ENCODE assay signal across 17 mouse cellular contexts in genomic region chr10:111129867-111130620, GRCm38 (mm10). TPM values are rescaled to one million over a fixed set of nuclear protein-coding genes. Genes with fewer than 3 reads are reported as not detected.
DNase-seq lines count a peak whose midpoint lies in the region; ATAC-seq and TF ChIP-seq lines count a peak whose summit lies in the region.
"Had no signal": no experiment of that assay in that cellular context is flagged by ENCODE, and none has a peak within 500 bp of the region (broad histone marks: within the 10 kb centered on the region; RNA-seq: fewer than 3 reads in every experiment).

No protein-coding gene starts in this region.

- no peak for TF ChIP-seq POLR2A in kidney, adult 2 months (IDR thresholded peaks at IDR 0.05; ENCODE audit: low read depth, low read length)

- H3K9me3 ChIP-seq in midbrain, embryonic 14.5 days (ENCODE audit: control insufficient read depth, low read length) = no peaks in the 10 kb centered on the region
- no peaks in the 10 kb centered on the region for H3K9me3 ChIP-seq in midbrain, embryonic 11.5 days (ENCODE audit: control insufficient read depth, low read length)
- H3K9me3 ChIP-seq in forebrain, embryonic 12.5 days = no peaks in the 10 kb centered on the region
- no peaks in the 10 kb centered on the region for H3K9me3 ChIP-seq in stomach, postnatal 0 days (ENCODE audit: control insufficient read depth, low read length)
- H3K9me3 ChIP-seq: heart, embryonic 15.5 days; hindbrain, embryonic 13.5 days; limb, embryonic 10.5 days; liver, embryonic 13.5 days; midbrain, embryonic 12.5 days had no signal

- H3K27me3 ChIP-seq in kidney, adult 2 months (replicated peaks; ENCODE audit: control insufficient read depth, insufficient read depth, low read length) = no peaks in the 10 kb centered on the region
- no peaks in the 10 kb centered on the region for H3K27me3 ChIP-seq in midbrain, embryonic 14.5 days (ENCODE audit: control insufficient read depth, insufficient read depth, low read length)
- no peaks in the 10 kb centered on the region for H3K27me3 ChIP-seq in midbrain, embryonic 11.5 days (ENCODE audit: control insufficient read depth, insufficient read depth, low read length)
- no peaks in the 10 kb centered on the region for H3K27me3 ChIP-seq in forebrain, embryonic 12.5 days
- no peaks in the 10 kb centered on the region for H3K27me3 ChIP-seq in stomach, postnatal 0 days (ENCODE audit: control insufficient read depth, insufficient read depth, low read length)
- H3K27me3 ChIP-seq: heart, embryonic 15.5 days; hindbrain, embryonic 13.5 days; liver, embryonic 13.5 days; midbrain, embryonic 12.5 days had no signal

- 0 out of 2 replicates have a peak, but pooled peaks have one; percentile 7 for TF ChIP-seq CTCF in kidney, adult 2 months (conservative IDR thresholded peaks at IDR 0.05; ENCODE audit: insufficient read depth, insufficient read length, low read depth, low read length)
- TF ChIP-seq CTCF in stomach, postnatal 0 days (IDR thresholded peaks at IDR 0.05; ENCODE audit: low read depth) = peak; percentile 20; the same call in 1 of the 2 replicates

- no peak for DNase-seq in kidney, adult 2 months
- no peak for DNase-seq in kidney, postnatal 14 days
- peak; percentile 40 for DNase-seq in midbrain, embryonic 14.5 days
- DNase-seq in midbrain, embryonic 11.5 days (ENCODE audit: low spot score, missing footprints) = no peak
- DNase-seq in stomach, postnatal 0 days (ENCODE audit: low spot score) = no peak
- DNase-seq in thymus, adult 18-20 months = no peak
- DNase-seq: cerebellum, adult 18-20 months; liver, embryonic 13.5 days; lung, postnatal 14 days had no signal

- H3K4me3 ChIP-seq in kidney, adult 2 months (ENCODE audit: insufficient read depth, low read depth, low read length) = no peak overlapping the region
- H3K4me3 ChIP-seq in midbrain, embryonic 14.5 days (replicated peaks; ENCODE audit: low read depth, low read length) = no peak overlapping the region
- H3K4me3 ChIP-seq in midbrain, embryonic 11.5 days (ENCODE audit: low read depth, low read length) = no peak overlapping the region
- H3K4me3 ChIP-seq in forebrain, embryonic 12.5 days (replicated peaks) = no peak overlapping the region
- H3K4me3 ChIP-seq in stomach, postnatal 0 days (ENCODE audit: low read depth, low read length) = no peak overlapping the region
- H3K4me3 ChIP-seq: erythroblast, embryonic 14.5 days; heart, embryonic 15.5 days; hindbrain, embryonic 13.5 days; limb, embryonic 10.5 days; liver, embryonic 13.5 days; midbrain, embryonic 12.5 days had no signal

- ATAC-seq in midbrain, embryonic 14.5 days (ENCODE audit: low FRiP score, low TSS enrichment) = no peak
- ATAC-seq in midbrain, embryonic 11.5 days (ENCODE audit: low FRiP score) = no peak
- peak; percentile 81; the same call in 1 of the 2 replicates for ATAC-seq in forebrain, embryonic 12.5 days (ENCODE audit: low FRiP score)
- ATAC-seq in stomach, postnatal 0 days (ENCODE audit: low FRiP score, low TSS enrichment) = no peak
- no peak for ATAC-seq in megakaryocyte, adult 5-6 weeks (ENCODE audit: poor library complexity, severe bottlenecking)
- ATAC-seq: intestine, embryonic 16.5 days had no signal

- no peaks in the 10 kb centered on the region for H3K36me3 ChIP-seq in kidney, adult 2 months (ENCODE audit: control insufficient read depth, insufficient read depth, low read length)
- H3K36me3 ChIP-seq in midbrain, embryonic 14.5 days (ENCODE audit: control insufficient read depth, insufficient read depth, low read length) = no peaks in the 10 kb centered on the region
- no peaks in the 10 kb centered on the region for H3K36me3 ChIP-seq in midbrain, embryonic 11.5 days (ENCODE audit: control insufficient read depth, insufficient read depth, low read length)
- H3K36me3 ChIP-seq in forebrain, embryonic 12.5 days (replicated peaks) = no peaks in the 10 kb centered on the region
- no peaks in the 10 kb centered on the region for H3K36me3 ChIP-seq in stomach, postnatal 0 days (ENCODE audit: control insufficient read depth, insufficient read depth, low read length)
- H3K36me3 ChIP-seq: heart, embryonic 15.5 days; hindbrain, embryonic 13.5 days; limb, embryonic 10.5 days; liver, embryonic 13.5 days; midbrain, embryonic 12.5 days had no signal

- no peak overlapping the region for H3K9ac ChIP-seq in midbrain, embryonic 14.5 days (replicated peaks; ENCODE audit: low read length)
- no peak overlapping the region for H3K9ac ChIP-seq in midbrain, embryonic 11.5 days (ENCODE audit: low read length)
- H3K9ac ChIP-seq in forebrain, embryonic 12.5 days = no peak overlapping the region
- H3K9ac ChIP-seq in stomach, postnatal 0 days (ENCODE audit: low read length) = no peak overlapping the region
- H3K9ac ChIP-seq: heart, embryonic 15.5 days; hindbrain, embryonic 13.5 days; liver, embryonic 13.5 days; midbrain, embryonic 12.5 days had no signal

- H3K27ac ChIP-seq in kidney, adult 2 months (ENCODE audit: insufficient read depth, low read depth, low read length) = peak overlapping the region; percentile 39; the same call in 1 of the 2 replicates
- H3K27ac ChIP-seq in midbrain, embryonic 14.5 days (replicated peaks; ENCODE audit: low read depth, low read length) = no peak overlapping the region
- H3K27ac ChIP-seq in midbrain, embryonic 11.5 days (ENCODE audit: low read depth, low read length) = no peak overlapping the region
- no peak overlapping the region for H3K27ac ChIP-seq in forebrain, embryonic 12.5 days
- H3K27ac ChIP-seq in stomach, postnatal 0 days (replicated peaks) = no peak overlapping the region
- H3K27ac ChIP-seq: heart, embryonic 15.5 days; hindbrain, embryonic 13.5 days; limb, embryonic 10.5 days; liver, embryonic 13.5 days; midbrain, embryonic 12.5 days had no signal

- 49% methylated on average over 15 of the region's 15 CpGs for WGBS in kidney, adult 2 months
- 83% methylated on average over 15 of the region's 15 CpGs for WGBS in midbrain, embryonic 14.5 days
- 88% methylated on average over 15 of the region's 15 CpGs for WGBS in midbrain, embryonic 11.5 days
- WGBS in forebrain, embryonic 12.5 days = 64% methylated on average over 15 of the region's 15 CpGs
- WGBS in stomach, postnatal 0 days = 79% methylated on average over 15 of the region's 15 CpGs

- TF ChIP-seq EP300 in stomach, postnatal 0 days (optimal IDR thresholded peaks at IDR 0.05) = no peak

- H3K4me1 ChIP-seq in kidney, adult 2 months (ENCODE audit: control insufficient read depth, insufficient read depth, low read length) = peaks cover 12% of the 10 kb centered on the region
- H3K4me1 ChIP-seq in midbrain, embryonic 14.5 days (ENCODE audit: control insufficient read depth, insufficient read depth, low read length) = no peaks in the 10 kb centered on the region
- no peaks in the 10 kb centered on the region for H3K4me1 ChIP-seq in midbrain, embryonic 11.5 days (ENCODE audit: control insufficient read depth, insufficient read depth, low read length)
- no peaks in the 10 kb centered on the region for H3K4me1 ChIP-seq in forebrain, embryonic 12.5 days
- no peaks in the 10 kb centered on the region for H3K4me1 ChIP-seq in stomach, postnatal 0 days (replicated peaks; ENCODE audit: control insufficient read depth, insufficient read depth)
- H3K4me1 ChIP-seq: heart, embryonic 15.5 days; hindbrain, embryonic 13.5 days; limb, embryonic 10.5 days; midbrain, embryonic 12.5 days had no signal

- no peak overlapping the region for H3K4me2 ChIP-seq in midbrain, embryonic 14.5 days (ENCODE audit: low read length)
- H3K4me2 ChIP-seq in midbrain, embryonic 11.5 days = no peak overlapping the region
- no peak overlapping the region for H3K4me2 ChIP-seq in forebrain, embryonic 12.5 days
- H3K4me2 ChIP-seq in stomach, postnatal 0 days (replicated peaks; ENCODE audit: low read depth) = no peak overlapping the region
- H3K4me2 ChIP-seq: heart, embryonic 15.5 days; hindbrain, embryonic 13.5 days; liver, embryonic 13.5 days; midbrain, embryonic 12.5 days had no signal

RNA-seq across cellular contexts. Expression of gene Osbpl8, which starts 34.5 kb away (rescaled TPM):
- polyA plus RNA-seq in kidney, adult 2 months (2012; rRNA removed) = 17.1 and 17.6 TPM in 2 replicates
- polyA plus RNA-seq in midbrain, embryonic 14.5 days (2014; fragmentation: Nextera tagmentation; extraction: Ambion mirVana) = 17.9 and 19.0 TPM in 2 replicates
- 11.9 and 15.0 TPM in 2 replicates for polyA plus RNA-seq in midbrain, embryonic 11.5 days (2014; fragmentation: Nextera tagmentation; extraction: Ambion mirVana)
- polyA plus RNA-seq in forebrain, embryonic 12.5 days (2016; fragmentation: Nextera tagmentation; extraction: Ambion mirVana) = 18.9 and 20.6 TPM in 2 replicates
- 4.5 and 5.1 TPM in 2 replicates for polyA plus RNA-seq in stomach, postnatal 0 days (2015; fragmentation: Nextera tagmentation; extraction: Ambion mirVana)
- total RNA-seq in megakaryocyte, adult 5-6 weeks (2015) = 65.5 and 68.1 TPM in 2 replicates
- total RNA-seq in megakaryocyte, adult 5-6 weeks (2017) = 95.3 and 105 TPM in 2 replicates
